Mouse (Mus musculus) kidney, adult 2 months (tissue): ENCODE measurements around the gene Ptx3.

Experiments used
- CTCF ChIP-seq: fragments of 200-500 bp; conservative IDR thresholded peaks from 2 replicates; pipeline ENCODE4 v1.5.1; 2011; ENCODE audit warnings: low read depth, mild to moderate bottlenecking, control low read depth, low read length, moderate library complexity, mixed read lengths; ENCODE audit not compliant: insufficient read depth, insufficient read length
- POLR2A ChIP-seq: fragments of 200-500 bp; IDR thresholded peaks from one replicate; pipeline ENCODE4 v1.6.1; 2011; ENCODE audit warnings: low read depth, low read length, control low read depth

- TF ChIP-seq CTCF: no peak
- no peak for TF ChIP-seq POLR2A
These were observed 40.1 kb upstream of the Ptx3 start for GRCm38 (mm10) chr3:66179647-66180046.
